Mouse (Mus musculus): ENCODE measurements around the gene Gna13.

- no peak for TF ChIP-seq GATA1 (IDR thresholded peaks at IDR 0.05; ENCODE audit: low read length)
- no peak for TF ChIP-seq TAL1 (IDR thresholded peaks at IDR 0.05; ENCODE audit: low read length)
These were observed 47.8 kb downstream of the Gna13 start for GRCm38 (mm10) chr11:109410197-109410980.
